8 mouse cellular contexts compared by ENCODE assay signal in genomic region chr1:126568520-126569197, GRCm38 (mm10).
DNase-seq lines count a peak whose midpoint lies in the region; ATAC-seq and TF ChIP-seq lines count a peak whose summit lies in the region.

No protein-coding gene starts in this region.

- no peaks in the 10 kb centered on the region for H3K27me3 ChIP-seq in forebrain, embryonic 11.5 days (ENCODE audit: control insufficient read depth, insufficient read depth, low read length)
- H3K27me3 ChIP-seq in forebrain, embryonic 15.5 days, result no peaks in the 10 kb centered on the region
- H3K27me3 ChIP-seq in midbrain, embryonic 14.5 days (ENCODE audit: control insufficient read depth, insufficient read depth, low read length), result no peaks in the 10 kb centered on the region
- no peaks in the 10 kb centered on the region for H3K27me3 ChIP-seq in midbrain, embryonic 16.5 days (ENCODE audit: control insufficient read depth, insufficient read depth, low read depth, low read length)

- H3K4me2 ChIP-seq in forebrain, embryonic 11.5 days (ENCODE audit: low read depth, low read length, severe bottlenecking), result no peak overlapping the region
- H3K4me2 ChIP-seq in forebrain, embryonic 15.5 days (replicated peaks), result no peak overlapping the region
- no peak overlapping the region for H3K4me2 ChIP-seq in midbrain, embryonic 14.5 days (ENCODE audit: low read length)
- H3K4me2 ChIP-seq in midbrain, embryonic 16.5 days (ENCODE audit: low read length), result no peak overlapping the region

- TF ChIP-seq POLR2A in brain, embryonic 14.5 days (IDR thresholded peaks at IDR 0.05; ENCODE audit: borderline replicate concordance, extremely low read depth, insufficient read depth, insufficient read length, poor library complexity, severe bottlenecking), result no peak

- WGBS in forebrain, embryonic 11.5 days, result 90% methylated on average over 8 of the region's 8 CpGs
- 90% methylated on average over 8 of the region's 8 CpGs for WGBS in forebrain, embryonic 15.5 days
- WGBS in midbrain, embryonic 14.5 days, result 92% methylated on average over 8 of the region's 8 CpGs
- 90% methylated on average over 8 of the region's 8 CpGs for whole genome bisulfite sequencing in midbrain, embryonic 16.5 days

- H3K9me3 ChIP-seq in forebrain, embryonic 11.5 days (ENCODE audit: control insufficient read depth, low read length), result no peaks in the 10 kb centered on the region
- no peaks in the 10 kb centered on the region for H3K9me3 ChIP-seq in forebrain, embryonic 15.5 days
- no peaks in the 10 kb centered on the region for H3K9me3 ChIP-seq in midbrain, embryonic 14.5 days (ENCODE audit: control insufficient read depth, low read length)
- H3K9me3 ChIP-seq in midbrain, embryonic 16.5 days (replicated peaks; ENCODE audit: control insufficient read depth, low read length, poor library complexity, severe bottlenecking), result no peaks in the 10 kb centered on the region

- ATAC-seq in forebrain, embryonic 11.5 days (replicated peaks; ENCODE audit: low FRiP score), result no peak
- no peak for ATAC-seq in forebrain, embryonic 15.5 days (replicated peaks)
- ATAC-seq in midbrain, embryonic 14.5 days (ENCODE audit: low FRiP score, low TSS enrichment), result no peak
- no peak for ATAC-seq in midbrain, embryonic 16.5 days

- TF ChIP-seq CTCF in brain, embryonic 14.5 days (IDR thresholded peaks at IDR 0.05; ENCODE audit: borderline replicate concordance, extremely low read depth, insufficient read depth, insufficient read length), result peak; percentile 53; the same call in 1 of the 2 replicates

- no peaks in the 10 kb centered on the region; the same call in 1 of the 2 replicates for H3K4me1 ChIP-seq in forebrain, embryonic 11.5 days (replicated peaks; ENCODE audit: control insufficient read depth, insufficient read depth, low read length)
- H3K4me1 ChIP-seq in forebrain, embryonic 15.5 days, result peaks cover 9% of the 10 kb centered on the region
- peaks cover 24% of the 10 kb centered on the region for H3K4me1 ChIP-seq in midbrain, embryonic 14.5 days (ENCODE audit: control insufficient read depth, insufficient read depth, low read length)
- H3K4me1 ChIP-seq in midbrain, embryonic 16.5 days (ENCODE audit: control insufficient read depth, insufficient read depth, low read length), result peaks cover 11% of the 10 kb centered on the region

- H3K4me3 ChIP-seq in forebrain, embryonic 11.5 days (ENCODE audit: low read depth, low read length), result no peak overlapping the region
- no peak overlapping the region for H3K4me3 ChIP-seq in forebrain, embryonic 15.5 days
- H3K4me3 ChIP-seq in midbrain, embryonic 14.5 days (replicated peaks; ENCODE audit: low read depth, low read length), result no peak overlapping the region
- H3K4me3 ChIP-seq in midbrain, embryonic 16.5 days (ENCODE audit: low read depth, low read length), result no peak overlapping the region

- no peaks in the 10 kb centered on the region for H3K36me3 ChIP-seq in forebrain, embryonic 11.5 days (ENCODE audit: control insufficient read depth, insufficient read depth, low read length)
- H3K36me3 ChIP-seq in forebrain, embryonic 15.5 days, result no peaks in the 10 kb centered on the region
- no peaks in the 10 kb centered on the region for H3K36me3 ChIP-seq in midbrain, embryonic 14.5 days (ENCODE audit: control insufficient read depth, insufficient read depth, low read length)
- H3K36me3 ChIP-seq in midbrain, embryonic 16.5 days (ENCODE audit: control insufficient read depth, insufficient read depth, low read length), result no peaks in the 10 kb centered on the region

- peak; percentile 58 for DNase-seq in forebrain, embryonic 11.5 days (ENCODE audit: low spot score)
- DNase-seq in midbrain, embryonic 14.5 days, result peak; percentile 55
- DNase-seq in brain, embryonic 14.5 days (ENCODE audit: low read depth), result peak; percentile 53
- DNase-seq in kidney, postnatal 4 days, result peak; percentile 59 to 63
- DNase-seq in retina, embryonic 14.5 days (ENCODE audit: low spot score), result peak; percentile 65
- no peak for DNase-seq in Muller cell, postnatal 12 days (ENCODE audit: inconsistent ontology term)

- H3K27ac ChIP-seq in forebrain, embryonic 11.5 days (ENCODE audit: low read depth, low read length), result no peak overlapping the region
- H3K27ac ChIP-seq in forebrain, embryonic 15.5 days (replicated peaks), result no peak overlapping the region
- H3K27ac ChIP-seq in midbrain, embryonic 14.5 days (replicated peaks; ENCODE audit: low read depth, low read length), result no peak overlapping the region
- no peak overlapping the region for H3K27ac ChIP-seq in midbrain, embryonic 16.5 days (ENCODE audit: low read length)

- H3K9ac ChIP-seq in forebrain, embryonic 11.5 days (ENCODE audit: low read length), result no peak overlapping the region
- H3K9ac ChIP-seq in forebrain, embryonic 15.5 days (replicated peaks), result no peak overlapping the region
- no peak overlapping the region for H3K9ac ChIP-seq in midbrain, embryonic 14.5 days (replicated peaks; ENCODE audit: low read length)
- no peak overlapping the region for H3K9ac ChIP-seq in midbrain, embryonic 16.5 days (ENCODE audit: low read depth, low read length)
